Mouse (Mus musculus) heart, adult 11 months (tissue): ENCODE data around the gene Stxbp2.

ENCODE experiments used
- DNase-seq: peaks from one replicate; pipeline ENCODE4 v3.0.0; 2022

Gene Stxbp2

DNA sequence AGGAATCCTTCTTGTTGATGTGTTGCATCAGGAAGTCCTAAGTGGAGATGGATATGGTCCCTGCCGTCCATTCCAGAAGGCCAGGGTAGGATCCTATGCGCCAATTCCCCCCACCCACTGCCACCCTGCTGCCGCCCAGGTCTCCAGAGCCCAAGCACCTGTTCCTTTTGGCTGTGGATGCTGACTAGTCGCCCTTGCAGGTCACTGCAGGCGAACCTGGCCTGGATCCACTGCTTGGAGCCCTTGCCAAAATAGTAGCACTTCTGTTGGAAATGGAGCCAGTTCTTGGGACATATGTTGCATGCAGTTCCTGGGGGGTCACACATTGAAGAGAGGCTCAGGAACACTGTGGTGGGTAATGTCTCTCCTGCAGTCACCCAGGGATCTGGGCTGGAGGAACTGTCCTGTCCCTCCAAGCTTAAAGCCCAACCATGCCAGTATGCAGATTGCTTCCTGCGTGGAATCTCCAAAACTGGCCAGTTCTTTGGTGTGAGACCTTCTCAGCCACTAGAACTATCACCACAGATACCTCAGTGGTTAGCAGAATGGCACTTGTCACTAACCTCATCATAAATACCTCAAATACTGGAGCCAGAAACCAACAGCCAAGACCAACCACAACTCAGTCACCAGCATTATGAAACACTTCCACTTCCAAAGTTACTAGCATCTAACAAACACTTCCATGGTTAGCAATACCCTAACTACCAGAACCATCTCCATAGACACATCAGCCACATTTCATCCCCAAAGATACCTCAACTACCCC lies 52.8 kb downstream of the Stxbp2 start:
- peak; percentile 90 for DNase-seq

GRCm38 (mm10) chr8:3684530-3684929 lies 53.8 kb downstream of the Stxbp2 start:
- peak; percentile 75 for DNase-seq

DNA sequence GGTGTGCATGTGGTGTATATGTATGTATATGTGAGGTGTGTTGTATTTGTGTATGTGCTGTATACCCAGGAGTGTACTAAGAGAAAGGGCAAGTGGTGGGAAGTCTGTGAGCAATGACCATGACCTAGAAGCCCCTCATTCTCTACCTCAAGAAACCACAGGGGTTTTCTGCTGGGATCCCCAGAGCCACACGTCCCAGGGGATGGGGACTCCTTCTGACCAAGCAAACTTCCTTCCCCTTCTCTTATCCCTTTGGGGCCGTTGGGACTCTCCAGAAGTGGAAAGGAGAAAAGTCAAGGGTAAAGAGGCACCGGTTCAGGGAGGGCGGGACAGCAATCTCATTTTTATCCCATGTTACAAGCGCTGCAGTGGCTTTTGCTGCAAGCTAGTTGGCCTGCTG lies 54.7 kb downstream of the Stxbp2 start:
- peak; percentile 86 for DNase-seq

- DNase-seq: peak; percentile 66
Measured at GRCm38 (mm10) chr8:3687537-3687936, 56.8 kb downstream of the Stxbp2 start.

GRCm38 (mm10) chr8:3690774-3691173 lies 60.0 kb downstream of the Stxbp2 start:
- peak; percentile 46 for DNase-seq
